Mouse (Mus musculus): ENCODE results near the gene Farp1.

Gene Farp1

GRCm38 (mm10) chr14:121186402-121186894 lies 151.4 kb downstream of the Farp1 start:
- no peak for DNase-seq

DNA sequence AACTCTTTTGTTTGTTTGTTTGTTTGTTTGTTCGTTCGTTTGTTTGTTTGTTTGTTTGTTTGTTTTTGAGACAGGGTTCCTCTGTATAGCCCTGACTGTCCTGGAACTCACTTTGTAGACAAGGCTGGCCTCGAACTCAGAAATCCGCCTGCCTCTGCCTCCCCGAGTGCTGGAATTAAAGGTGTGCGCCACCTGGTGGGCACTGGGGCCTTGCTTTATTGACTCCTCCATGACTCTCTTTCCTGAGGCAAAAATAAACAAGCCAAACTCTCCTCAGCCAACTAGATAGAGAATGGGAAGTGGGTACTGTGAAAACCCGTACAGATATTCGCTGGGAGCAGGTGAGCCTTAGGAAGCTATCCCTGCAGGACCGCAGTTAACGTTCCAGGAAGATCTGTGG lies 154.8 kb downstream of the Farp1 start:
- DNase-seq: peak; percentile 8

DNA sequence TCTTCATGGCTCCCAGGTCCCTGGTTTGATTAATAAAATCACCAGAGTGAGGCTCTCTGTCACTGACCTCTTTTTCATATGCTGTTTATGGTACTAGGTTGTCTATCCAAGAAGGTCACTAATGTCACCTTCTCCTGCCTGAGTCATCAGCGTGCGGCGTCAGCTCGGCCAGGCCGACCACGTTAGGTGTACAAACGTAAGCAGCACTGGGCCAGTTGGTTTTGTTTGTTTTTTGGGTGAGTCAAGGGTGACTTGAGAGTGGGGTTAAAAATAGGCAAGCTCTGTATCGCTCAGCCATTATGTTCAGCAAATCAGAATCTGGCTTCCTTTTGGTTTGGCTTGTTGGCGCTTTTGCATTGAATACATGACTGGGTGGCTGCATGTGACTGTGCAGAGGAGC lies 155.4 kb downstream of the Farp1 start:
- no peak for DNase-seq

GRCm38 (mm10) chr14:121191739-121192138 lies 156.7 kb downstream of the Farp1 start:
- DNase-seq: no peak

- no peak for DNase-seq
Measured at GRCm38 (mm10) chr14:121192394-121192793, 157.4 kb downstream of the Farp1 start.

- DNase-seq: no peak
Measured at GRCm38 (mm10) chr14:121193981-121194380, 159.0 kb downstream of the Farp1 start.

DNA sequence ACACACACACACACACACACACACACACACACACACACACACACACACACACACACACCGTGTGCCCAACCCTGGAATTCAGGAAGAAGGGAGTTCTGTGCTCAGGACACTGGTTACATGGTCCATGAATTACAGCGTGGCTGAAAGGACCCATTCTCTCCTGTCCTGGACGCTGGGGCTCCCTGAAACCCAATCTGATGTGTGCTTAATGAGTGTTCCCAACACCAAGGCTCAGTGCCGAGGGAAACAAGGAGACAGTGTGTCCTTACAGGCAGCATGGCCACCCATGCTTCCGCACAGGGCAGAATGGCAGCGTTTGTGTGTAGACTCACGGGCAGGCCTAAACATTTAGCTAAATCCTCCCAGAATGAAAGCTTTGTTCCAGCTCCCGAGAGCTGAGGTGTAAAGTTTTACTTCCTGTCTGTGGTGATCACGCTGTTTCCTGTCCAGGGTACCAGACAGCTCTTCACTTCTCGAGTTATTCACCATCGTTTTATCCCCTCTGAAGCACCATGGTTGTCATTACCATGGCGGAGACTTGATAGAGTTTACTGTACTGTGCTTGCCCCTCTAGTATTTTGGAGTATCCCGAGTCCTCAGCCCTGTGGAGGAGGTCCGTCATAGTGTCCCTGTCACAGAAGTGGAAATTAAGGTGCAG lies 164.0 kb downstream of the Farp1 start:
- DNase-seq: no peak

DNA sequence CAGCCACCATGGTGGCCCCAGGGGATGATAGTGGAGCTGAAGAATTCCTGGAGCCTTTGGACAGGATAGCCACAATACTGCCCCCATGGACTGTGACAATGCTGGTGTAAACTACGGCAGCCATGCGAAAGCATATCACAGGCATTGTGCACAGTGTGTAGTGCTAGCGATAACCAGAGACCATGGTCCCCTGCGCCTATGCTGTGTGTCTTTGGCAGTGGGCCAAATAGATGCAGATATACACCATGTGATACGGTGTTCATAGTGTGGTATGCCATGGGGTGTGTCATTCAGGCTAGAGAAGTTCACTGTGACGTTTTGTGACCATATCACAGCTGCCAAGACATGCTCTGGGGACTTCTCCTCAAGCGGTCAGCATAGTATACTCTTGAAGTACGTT lies 164.8 kb downstream of the Farp1 start:
- no peak for DNase-seq

- no peak for DNase-seq
Measured at GRCm38 (mm10) chr14:121200353-121200752, 165.4 kb downstream of the Farp1 start.

- DNase-seq: no peak
Measured at GRCm38 (mm10) chr14:121201178-121201577, 166.2 kb downstream of the Farp1 start.

DNA sequence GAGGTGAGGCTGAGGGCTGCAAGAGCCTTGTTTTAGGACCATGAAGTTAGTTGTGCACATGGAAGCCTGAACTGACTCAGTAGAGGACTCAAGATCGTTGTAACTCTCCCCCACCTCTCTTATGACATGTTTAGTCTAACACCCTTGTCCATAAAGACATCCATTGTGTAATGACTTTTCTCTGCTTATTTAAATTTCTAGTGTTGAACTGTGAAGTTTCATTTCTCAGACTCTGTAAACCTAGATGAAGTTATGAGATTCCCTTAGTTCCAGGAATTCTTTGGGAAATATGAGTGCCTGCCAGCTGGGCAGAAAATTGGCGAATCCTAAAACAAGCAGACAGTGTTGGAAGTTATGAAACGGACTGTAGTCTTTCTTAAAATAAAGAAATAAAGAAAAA lies 170.5 kb downstream of the Farp1 start:
- no peak for DNase-seq

- DNase-seq: no peak
Measured at GRCm38 (mm10) chr14:121207441-121208158, 172.6 kb downstream of the Farp1 start.

DNA sequence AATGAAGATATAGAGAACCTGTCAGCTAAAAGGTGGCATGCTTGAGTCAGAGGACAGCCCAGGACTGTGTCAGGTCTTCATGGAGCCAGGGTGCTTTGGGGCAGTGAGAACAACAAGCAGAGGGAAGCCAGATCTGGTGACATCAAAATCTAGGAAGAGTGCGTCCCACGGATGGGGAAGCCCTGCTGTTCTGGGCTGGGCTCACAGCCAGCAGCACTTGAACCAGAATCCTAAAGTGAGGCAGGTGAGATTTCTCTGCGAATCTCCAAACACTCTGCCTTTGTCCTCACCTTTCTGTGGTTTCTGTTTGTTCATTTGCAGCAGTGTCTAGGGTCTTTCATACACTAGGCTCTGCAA lies 173.1 kb downstream of the Farp1 start:
- no peak for DNase-seq

DNA sequence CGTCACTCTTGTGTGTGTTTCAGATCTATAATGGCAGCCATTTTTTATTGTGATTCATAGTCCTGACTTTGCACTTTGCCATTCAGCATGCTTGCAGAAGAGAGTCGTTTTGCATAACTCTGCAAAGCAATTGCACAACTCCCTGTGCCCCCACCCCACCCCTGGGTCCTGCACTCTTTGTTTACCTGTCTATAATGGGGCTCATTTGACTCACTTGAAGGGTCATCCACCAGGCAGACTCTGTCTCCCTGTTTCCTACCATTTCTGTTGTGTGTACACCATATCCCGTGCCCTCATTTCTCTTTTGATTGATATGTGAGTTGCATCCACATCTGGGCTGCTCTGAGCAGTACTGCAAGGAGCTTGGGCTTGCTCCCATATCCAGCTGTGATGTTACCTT lies 175.3 kb downstream of the Farp1 start:
- no peak for DNase-seq

GRCm38 (mm10) chr14:121213650-121214049 lies 178.7 kb downstream of the Farp1 start:
- no peak for DNase-seq

DNA sequence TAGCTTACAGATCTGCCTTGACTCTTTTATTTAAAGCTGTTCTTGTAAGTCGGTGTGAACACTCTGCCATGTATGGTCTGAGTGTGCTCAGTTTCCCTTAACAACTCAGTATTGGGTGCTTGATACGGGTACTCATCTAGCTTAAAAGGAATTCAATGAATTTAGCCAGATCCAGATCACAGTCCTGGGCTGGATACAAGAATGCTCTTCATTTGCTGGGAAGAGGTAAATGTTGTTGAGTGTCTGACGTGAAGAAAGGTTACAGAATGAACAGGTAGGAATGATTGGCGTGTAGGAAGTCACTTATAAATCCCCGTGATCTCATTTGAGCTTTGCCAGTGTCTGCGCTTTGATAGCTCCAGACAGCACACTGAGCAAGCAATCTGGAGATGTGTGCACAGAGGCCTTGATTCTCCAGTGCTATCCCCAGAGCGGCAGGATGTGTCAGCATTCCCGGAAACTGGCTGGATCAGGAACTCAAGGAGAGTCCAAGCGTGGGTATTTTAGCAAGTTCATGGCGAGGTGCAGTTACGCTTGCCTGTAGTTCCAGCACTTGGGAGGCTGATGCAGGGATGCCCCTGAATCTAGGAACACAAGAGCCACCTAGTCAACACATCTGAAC lies 179.7 kb downstream of the Farp1 start:
- no peak for DNase-seq

DNA sequence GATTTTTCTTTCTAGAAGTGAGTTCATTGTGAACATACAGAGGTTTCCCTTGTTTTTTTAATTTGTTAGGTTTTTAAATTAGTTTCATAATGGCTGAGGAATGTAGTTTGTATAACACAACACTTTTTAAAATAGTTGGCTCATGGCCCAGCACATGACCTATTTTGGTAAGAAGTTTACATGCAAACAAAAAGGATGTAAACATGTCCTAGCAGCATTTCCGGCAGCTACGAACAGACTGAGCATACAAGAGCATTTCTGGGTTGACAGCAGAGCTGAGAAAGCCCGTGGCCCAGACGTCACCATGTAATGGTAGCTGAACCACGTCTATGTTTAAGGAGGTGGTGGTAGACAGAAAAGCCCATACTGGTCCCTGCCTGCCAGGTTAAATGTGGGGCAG lies 180.8 kb downstream of the Farp1 start:
- no peak for DNase-seq

GRCm38 (mm10) chr14:121216672-121217071 lies 181.7 kb downstream of the Farp1 start:
- no peak for DNase-seq

- peak; percentile 29 for DNase-seq
Measured at GRCm38 (mm10) chr14:121218620-121219019, 183.6 kb downstream of the Farp1 start.

- DNase-seq: no peak
Measured at GRCm38 (mm10) chr14:121219226-121220039, 184.4 kb downstream of the Farp1 start.

DNA sequence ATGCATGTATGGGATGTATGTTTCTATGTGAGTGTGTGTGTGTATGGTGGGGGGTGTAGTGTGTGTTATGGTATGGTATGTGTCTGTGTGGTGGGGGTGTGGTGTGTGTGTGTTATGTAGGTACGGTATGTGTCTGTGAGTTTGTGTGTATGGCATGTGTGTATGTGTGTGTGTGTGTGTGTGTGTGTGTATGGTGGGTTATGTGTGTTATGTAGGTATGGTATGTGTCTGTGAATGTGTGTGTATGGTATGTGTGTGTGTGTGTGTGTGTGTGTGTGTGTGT lies 185.0 kb downstream of the Farp1 start:
- no peak for DNase-seq

DNA sequence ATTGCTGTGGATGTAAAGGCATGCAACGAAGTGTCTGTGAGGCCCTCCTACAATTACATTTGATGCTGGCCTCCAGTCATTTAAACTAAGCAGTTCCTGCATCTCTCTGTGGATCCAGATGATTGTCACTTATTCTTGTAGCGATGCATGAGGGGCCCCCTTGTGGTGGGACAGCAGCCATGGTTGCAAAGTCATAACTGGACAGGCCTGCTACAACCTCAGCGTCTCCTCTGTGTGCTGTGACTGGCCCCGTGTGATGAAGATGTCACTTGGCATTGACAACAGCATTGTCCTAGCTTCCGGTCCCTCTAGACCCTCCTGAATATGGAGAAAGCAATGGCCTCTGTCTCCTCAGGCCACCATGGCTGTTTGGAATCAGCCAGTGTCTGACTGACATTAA lies 185.7 kb downstream of the Farp1 start:
- DNase-seq: peak; percentile 16

DNA sequence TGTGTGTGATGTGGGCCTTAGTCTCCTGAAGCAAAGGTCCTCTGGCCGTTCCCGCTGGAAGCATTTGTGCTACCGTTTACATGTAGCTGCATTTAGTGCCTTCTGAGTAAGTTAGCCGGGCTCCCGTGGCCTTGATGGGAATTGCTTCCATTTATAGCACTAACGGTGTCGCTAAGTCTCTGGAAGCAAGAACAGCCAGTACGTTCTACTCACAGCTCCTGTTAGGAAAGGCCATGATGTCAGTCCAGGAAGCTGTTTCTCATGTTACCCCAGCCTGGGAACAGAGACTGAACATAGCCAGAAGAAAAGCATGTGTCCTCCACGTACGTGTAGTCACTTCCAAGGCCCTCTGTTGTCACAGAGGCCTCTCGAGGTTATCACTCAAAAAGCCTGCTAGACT lies 190.8 kb downstream of the Farp1 start:
- no peak for DNase-seq
